Mouse (Mus musculus) liver (tissue): ENCODE results near the gene Celf5.

Experiments used
- DNase-seq: peaks from one replicate; pipeline ENCODE4 v3.0.0-alpha.2; 2020; ENCODE audit warnings: mixed read lengths

The Celf5 gene

DNA sequence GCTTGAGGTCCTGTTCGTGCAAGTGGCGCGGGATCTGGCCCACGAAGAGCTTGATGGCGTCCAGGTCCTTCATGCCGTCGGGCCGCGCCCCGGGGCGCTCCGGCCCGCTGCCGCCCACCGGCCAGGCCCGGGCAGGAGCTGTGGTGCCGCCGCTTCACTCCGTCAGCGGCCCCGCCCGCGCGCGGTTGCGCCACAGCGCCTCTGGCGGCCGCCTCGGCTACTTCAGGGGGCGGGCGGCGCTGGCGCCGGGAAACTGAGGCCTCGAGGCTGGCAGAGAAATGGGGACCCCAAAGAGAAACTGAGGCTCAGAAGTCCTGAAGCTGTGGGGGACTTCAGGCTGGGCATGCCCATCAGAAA is at the start of gene Celf5:
Gene Celf5, minus strand, starts transcription at position 177 of the 357 bp plus-strand sequence.
- DNase-seq, result peak; percentile 51

DNA sequence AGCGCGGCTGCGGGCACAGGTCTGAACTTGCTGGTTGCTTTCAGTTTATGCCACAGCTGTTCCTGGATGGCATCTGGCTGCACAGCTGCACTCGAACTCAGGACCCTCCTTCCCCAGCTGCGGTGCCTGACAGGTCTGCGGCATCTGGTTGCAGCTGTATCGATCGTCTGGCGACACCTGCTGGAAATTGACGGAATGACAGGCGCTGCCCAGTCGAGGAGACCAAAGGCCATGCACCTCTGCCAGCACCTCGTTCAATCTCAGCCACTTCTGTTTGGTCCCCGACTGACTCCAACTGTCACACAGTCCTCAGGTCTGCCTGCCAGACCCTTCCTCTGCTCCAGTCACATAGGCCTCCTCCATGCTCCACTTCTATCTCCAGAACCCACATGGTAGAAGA is 44.3 kb upstream of the Celf5 start:
- peak; percentile 86 for DNase-seq

DNA sequence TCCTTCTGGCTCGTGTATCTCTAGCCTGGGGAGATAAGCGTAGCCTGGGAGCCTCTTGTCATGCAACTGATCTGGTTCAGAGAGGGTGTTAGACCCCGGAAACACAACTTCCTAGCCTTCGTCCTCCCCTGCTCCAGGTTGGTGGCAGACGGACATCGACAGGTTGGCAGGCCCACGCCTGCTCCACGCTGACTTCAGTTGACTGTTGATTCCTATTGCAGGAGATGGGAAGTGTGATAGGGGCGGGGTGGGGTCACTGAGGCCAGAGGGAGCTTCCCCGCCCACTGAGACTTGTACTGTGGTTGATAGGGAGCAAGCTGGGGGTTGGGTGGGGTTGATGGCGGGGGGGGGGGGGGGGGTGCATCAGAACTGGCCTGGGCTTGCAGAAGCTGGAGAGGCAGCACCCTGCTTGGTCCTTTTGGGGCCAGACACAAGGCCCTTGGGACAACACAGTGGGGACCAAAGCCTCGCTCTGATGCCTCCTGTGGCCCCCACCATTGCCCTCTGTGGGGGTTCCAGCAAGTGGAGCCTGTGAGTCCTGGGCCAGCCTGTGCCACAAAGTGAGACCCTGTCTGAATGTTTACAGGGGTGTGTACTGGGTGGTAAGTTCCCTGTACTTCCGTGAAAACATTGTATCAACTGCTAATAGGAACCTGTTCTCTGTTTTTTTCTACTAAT is 42.6 kb upstream of the Celf5 start:
- peak; percentile 85 for DNase-seq

DNA sequence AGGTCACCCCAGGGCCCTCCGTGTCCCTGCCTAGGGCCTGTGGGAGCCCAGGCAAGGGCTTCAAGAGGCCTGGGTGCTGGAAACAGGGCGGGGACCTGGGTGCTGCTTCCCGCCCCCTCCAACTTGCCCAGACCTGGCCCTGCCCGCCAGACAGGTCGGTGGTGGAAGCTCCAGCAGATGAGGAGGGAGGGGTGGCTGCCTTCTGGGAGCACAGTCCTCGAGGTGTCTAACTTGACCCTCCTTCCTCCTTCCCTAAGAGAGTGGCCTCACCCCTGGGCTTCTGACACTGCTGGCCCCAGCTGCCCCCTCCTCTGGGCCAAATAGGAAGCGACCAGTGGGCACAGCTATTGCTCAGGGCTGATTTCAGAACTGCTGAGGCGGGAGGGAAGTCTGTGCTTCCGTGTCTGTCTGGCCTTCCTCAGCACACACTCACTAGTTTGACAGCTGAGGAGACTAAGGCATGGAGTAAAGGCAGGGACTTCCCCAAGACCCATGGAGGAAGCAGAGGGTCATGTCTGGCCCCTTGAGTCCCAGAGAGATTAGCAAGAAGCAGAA is 41.6 kb upstream of the Celf5 start, which contains the start of gene Gna15:
Gene Gna15, minus strand, starts transcription at position 175 of the 555 bp plus-strand sequence.
- DNase-seq, result peak; percentile 52

DNA sequence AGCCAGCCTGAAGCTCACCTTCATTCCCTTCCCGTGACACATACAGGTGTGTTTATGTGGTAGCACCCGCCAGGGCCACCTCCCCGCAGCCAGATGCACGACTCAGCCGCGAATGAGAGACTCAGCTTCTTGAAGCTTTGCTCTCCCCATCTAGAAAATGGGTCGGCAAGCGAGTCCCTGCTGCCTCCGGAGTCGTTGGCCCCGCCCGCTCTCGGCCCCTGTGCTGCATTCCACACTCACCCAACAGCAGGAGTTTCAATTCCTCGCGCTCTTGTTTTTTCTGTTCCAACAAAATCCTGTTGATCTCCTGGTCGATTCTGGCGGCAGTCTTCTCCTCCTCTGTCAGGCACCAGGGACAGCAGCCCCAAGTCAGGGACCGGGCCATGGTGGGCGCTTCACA is 41.1 kb upstream of the Celf5 start:
- DNase-seq, result peak; percentile 48

- DNase-seq, result no peak
Measured at GRCm38 (mm10) chr10:81523142-81523541, 40.6 kb upstream of the Celf5 start.

DNA sequence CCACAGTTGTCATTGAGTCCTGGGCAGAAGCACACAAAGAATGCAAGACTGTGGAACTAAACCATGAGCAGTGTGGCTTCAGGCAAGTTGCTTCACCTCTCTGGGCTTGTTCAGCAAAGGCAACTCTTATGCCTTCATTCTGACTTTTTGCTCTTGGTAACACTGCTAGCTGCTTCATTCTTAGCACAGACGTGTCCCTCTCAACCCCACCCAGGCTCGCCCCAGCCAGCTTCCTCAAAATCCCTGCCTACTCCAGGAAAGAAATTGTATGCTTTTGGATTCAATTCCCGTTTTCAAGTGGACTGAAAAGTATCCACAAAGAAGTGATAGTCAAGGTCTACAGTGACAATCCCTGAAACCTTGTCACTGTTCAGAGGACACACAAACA is 37.5 kb upstream of the Celf5 start:
- no peak for DNase-seq

- peak; percentile 40 for DNase-seq
Measured at GRCm38 (mm10) chr10:81519227-81519977, 36.9 kb upstream of the Celf5 start.

DNA sequence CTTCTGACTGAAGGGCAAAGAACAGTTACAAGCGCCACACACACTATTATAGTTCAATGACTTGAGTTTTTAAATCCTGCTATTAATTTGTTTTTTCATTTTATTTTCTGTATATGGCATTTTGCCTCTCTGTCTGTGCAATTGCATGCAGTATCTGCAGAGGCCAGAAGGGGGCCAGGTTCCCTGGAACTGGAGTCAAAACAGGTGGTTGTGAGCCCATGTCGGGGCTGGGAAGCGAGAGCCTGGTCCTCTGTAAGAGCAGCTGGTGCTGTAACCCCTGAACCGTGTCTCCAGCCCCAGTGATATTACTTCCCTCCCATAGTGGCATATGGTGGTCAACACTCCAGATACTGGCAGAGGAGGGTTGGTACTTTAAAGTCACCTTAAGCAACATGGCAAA is 36.0 kb upstream of the Celf5 start:
- peak; percentile 76 for DNase-seq

GRCm38 (mm10) chr10:81517227-81517626 is 34.7 kb upstream of the Celf5 start:
- no peak for DNase-seq

DNA sequence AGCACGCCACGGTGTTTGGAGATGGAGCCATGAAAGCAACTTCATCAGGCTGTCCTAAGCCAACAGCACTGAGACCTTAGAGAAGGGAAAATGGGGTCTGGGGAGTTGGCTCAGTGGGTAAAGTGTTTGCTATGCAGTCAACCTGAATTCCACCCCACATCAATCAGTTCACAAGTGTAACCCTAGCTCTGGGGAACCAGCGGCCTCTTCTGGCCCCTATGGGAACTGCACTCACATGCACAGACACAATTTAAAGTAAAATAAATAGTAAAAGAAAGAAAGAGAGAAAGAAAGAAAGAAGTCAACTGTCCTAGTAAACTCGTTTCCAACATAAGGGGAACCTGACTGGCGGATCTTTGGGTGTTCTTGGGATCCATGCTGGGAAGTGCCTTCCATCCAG is 31.3 kb upstream of the Celf5 start:
- no peak for DNase-seq

DNA sequence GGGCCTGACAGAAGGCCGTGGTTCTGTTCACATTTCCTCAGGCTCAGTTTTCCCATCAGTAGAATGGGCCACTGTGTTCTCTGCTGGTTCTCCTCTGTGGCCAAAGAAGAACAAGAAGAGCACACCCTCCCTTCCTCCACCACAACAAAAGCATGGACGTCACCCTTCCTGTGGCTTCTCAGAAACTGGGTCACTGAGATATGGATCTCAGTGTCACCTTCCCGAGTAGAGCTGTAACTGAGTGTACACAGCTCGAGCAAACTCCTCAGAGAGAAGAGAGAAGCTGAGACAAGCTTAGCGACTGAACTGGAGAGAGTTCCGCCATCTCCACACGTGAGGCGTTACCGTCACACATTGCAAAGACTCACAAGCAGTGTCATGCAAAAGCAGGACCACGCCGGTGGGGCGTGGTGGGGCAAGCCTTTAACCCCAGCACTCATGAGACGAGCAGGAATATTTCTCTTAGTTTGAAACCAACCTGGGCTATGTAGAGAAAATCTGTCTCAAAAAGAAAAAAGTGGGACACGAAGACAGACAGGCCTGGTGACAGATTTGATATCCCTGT is 27.8 kb upstream of the Celf5 start:
- DNase-seq, result no peak

- DNase-seq, result no peak
Measured at GRCm38 (mm10) chr10:81507691-81508489, 25.4 kb upstream of the Celf5 start.

DNA sequence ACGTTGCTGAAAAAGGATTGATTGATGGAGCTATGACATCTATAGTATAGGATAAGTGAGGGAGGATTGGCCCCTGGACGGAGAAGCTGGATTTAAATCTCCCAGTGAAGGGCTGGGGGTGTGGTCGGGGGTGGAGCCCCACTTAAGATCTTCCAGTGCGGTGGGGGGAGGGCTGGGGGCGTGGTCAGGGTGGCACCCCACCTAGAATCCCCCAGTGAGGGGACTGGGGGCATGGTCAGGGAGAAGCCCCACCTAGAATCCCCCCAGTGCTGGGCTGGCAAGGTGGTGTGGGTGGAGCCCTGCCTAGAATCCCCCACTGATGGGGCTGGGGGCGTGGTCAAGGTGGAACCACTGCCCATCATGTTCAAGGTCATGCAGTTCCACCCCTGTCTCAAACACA is 24.6 kb upstream of the Celf5 start:
- DNase-seq, result no peak

DNA sequence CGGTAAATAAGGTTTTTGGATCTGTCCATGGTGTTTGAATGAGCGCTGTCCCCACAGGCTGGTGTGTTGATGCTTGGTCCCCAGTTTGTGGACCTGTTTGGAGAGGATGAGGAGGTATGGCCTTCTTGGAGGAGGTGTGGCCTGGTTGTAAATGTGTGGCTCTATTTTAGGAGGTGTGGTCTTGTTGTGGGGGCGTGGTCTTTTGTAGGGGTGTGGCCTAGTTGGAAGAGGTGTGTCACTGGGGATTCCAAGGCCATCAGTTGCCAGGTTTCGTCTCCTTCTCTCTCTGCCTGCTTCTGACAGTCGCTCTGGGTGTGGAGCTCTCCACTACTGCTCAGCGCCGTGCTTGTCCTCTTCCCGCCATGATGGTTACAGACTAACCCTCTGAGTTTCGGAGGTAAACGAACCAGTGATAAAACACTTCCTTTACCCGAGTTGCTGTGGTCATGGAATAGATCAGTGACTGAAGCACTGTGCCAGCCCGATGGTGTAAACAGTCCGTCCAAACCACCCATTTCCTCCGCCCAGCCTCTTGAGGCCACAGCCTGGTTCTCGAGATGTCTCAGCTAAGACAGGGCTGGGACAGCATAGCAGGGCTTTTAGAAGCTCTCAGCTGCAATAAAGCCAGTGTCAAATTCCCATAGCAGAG is 22.6 kb upstream of the Celf5 start:
- peak; percentile 16 for DNase-seq

- peak; percentile 88 for DNase-seq
Measured at GRCm38 (mm10) chr10:81502658-81503057, 20.1 kb upstream of the Celf5 start.

- no peak for DNase-seq
Measured at GRCm38 (mm10) chr10:81501863-81502262, 19.4 kb upstream of the Celf5 start.

DNA sequence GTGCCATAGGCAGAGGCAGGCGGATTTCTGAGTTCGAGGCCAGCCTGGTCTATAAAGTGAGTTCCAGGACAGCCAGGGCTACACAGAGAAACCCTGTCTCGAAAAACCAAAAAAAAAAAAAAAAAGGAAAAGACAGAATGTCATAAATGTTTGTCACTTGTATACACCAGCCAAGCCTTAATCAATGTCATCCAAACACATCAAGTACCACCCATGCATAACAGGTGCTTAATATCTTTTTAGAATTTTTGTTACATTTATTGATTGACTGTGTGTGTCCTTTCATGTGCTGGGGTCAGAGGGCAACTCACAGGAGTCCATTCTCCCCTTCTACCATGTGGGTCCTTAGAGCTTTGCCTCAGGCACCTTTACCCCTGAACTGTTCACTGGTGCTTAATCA is 17.5 kb upstream of the Celf5 start, which contains the start of gene S1pr4:
Gene S1pr4, minus strand, starts transcription at position 101 of the 400 bp plus-strand sequence.
- DNase-seq, result no peak

- DNase-seq, result peak; percentile 58
Measured at GRCm38 (mm10) chr10:81499250-81499901, 16.9 kb upstream of the Celf5 start.

DNA sequence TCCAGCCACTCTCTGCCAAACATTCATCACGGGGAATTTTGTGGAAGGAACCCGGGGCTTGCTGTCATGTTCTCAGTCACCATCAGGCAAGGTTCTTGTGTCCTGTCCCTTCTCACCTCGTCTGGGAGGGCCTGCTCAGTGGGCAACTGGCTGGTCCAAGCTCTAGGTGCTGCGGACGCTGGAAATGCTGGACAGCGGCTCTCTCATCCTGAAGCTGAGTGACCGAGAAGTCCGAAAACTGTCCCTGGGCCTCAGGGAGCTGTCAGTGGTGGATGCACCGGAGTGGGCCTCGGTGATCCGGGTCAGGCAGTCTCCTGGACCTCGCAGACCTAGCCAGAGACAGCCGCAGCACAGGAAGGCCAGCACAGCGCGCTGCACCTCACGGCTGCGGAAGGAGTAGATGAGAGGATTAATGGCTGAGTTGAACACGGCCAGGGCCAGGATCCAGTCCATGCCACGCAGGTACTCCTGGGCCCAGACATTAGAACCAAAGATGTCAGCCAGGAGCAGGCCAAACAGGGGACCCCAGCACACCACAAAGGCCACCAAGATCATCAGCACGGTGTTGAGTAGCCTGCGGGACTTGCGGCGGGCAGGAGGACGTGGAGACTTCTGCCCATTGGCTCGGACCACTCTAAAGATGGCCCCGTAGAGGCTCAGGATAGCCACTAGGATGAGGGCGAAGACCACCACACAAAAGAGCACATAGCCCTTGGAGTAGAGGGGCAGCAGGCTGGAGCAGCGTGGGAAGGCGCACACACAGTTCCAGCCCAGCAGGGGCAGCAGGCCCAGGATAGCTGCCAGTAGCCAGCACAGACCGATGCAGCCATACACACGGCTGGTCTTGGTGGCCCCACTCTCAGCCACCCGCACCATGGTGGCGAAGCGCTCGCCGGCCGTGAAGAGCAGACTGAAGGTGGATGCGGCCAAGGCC is 16.1 kb upstream of the Celf5 start:
- no peak for DNase-seq
